ENCODE assay signal across 8 mouse cellular contexts in genomic region chr5:134704157-134704556, GRCm38 (mm10). TPM values are rescaled to one million over a fixed set of nuclear protein-coding genes. Genes with fewer than 3 reads are reported as not detected.
DNase-seq lines count a peak whose midpoint lies in the region; ATAC-seq and TF ChIP-seq lines count a peak whose summit lies in the region.

No protein-coding gene starts in this region.

- peak; percentile 74 for ATAC-seq in forebrain, embryonic 12.5 days (ENCODE audit: low FRiP score)
- peak; percentile 88 to 91 for ATAC-seq in hematopoietic stem cell, adult 5-6 weeks (replicated peaks in 1 of 2; ENCODE audit: insufficient read depth in 1 of 2, low FRiP score in 2 of 2, low TSS enrichment in 1 of 2, low read depth in 1 of 2, poor library complexity in 2 of 2, severe bottlenecking in 2 of 2)
- ATAC-seq in lung, embryonic 15.5 days (ENCODE audit: borderline replicate concordance, extremely low read depth, low FRiP score, low TSS enrichment), result peak; percentile 21; the same call in 1 of the 2 replicates

- no peak overlapping the region for H3K27ac ChIP-seq in forebrain, embryonic 12.5 days
- no peak overlapping the region for H3K27ac ChIP-seq in lung, embryonic 15.5 days

- H3K27me3 ChIP-seq in E14TG2a.4 (ENCODE audit: insufficient read depth, low read length), result peaks cover 44% of the 10 kb centered on the region
- peaks cover 27% of the 10 kb centered on the region; the same call in 1 of the 2 replicates for H3K27me3 ChIP-seq in forebrain, embryonic 12.5 days
- no peaks in the 10 kb centered on the region for H3K27me3 ChIP-seq in lung, embryonic 15.5 days

- H3K4me2 ChIP-seq in forebrain, embryonic 12.5 days, result no peak overlapping the region
- no peak overlapping the region for H3K4me2 ChIP-seq in lung, embryonic 15.5 days

- no peak for TF ChIP-seq POLR2A in brain, embryonic 14.5 days (IDR thresholded peaks at IDR 0.05; ENCODE audit: borderline replicate concordance, extremely low read depth, insufficient read depth, insufficient read length, poor library complexity, severe bottlenecking)

- peaks cover 16% of the 10 kb centered on the region for H3K9me3 ChIP-seq in E14TG2a.4 (ENCODE audit: low read length)
- H3K9me3 ChIP-seq in forebrain, embryonic 12.5 days, result no peaks in the 10 kb centered on the region
- H3K9me3 ChIP-seq in lung, embryonic 15.5 days, result no peaks in the 10 kb centered on the region

- H3K4me3 ChIP-seq in E14TG2a.4 (replicated peaks; ENCODE audit: low read length), result no peak overlapping the region
- no peak overlapping the region for H3K4me3 ChIP-seq in forebrain, embryonic 12.5 days (replicated peaks)
- H3K4me3 ChIP-seq in lung, embryonic 15.5 days, result no peak overlapping the region

- no peak overlapping the region for H3K9ac ChIP-seq in forebrain, embryonic 12.5 days
- no peak overlapping the region for H3K9ac ChIP-seq in lung, embryonic 15.5 days

- H3K4me1 ChIP-seq in E14TG2a.4 (replicated peaks; ENCODE audit: low read depth, low read length), result no peaks in the 10 kb centered on the region
- no peaks in the 10 kb centered on the region for H3K4me1 ChIP-seq in forebrain, embryonic 12.5 days
- 0 out of 2 replicates have a peak, but pooled peaks cover 2% of the 10 kb centered on the region for H3K4me1 ChIP-seq in lung, embryonic 15.5 days

- TF ChIP-seq CTCF in E14TG2a.4 (conservative IDR thresholded peaks at IDR 0.05; ENCODE audit: low read length), result peak; percentile 76
- TF ChIP-seq CTCF in brain, embryonic 14.5 days (IDR thresholded peaks at IDR 0.05; ENCODE audit: borderline replicate concordance, extremely low read depth, insufficient read depth, insufficient read length), result peak; percentile 80

- peak; percentile 85 for DNase-seq in brain, embryonic 14.5 days (ENCODE audit: low read depth)
- DNase-seq in layer of hippocampus, adult 18-20 months (ENCODE audit: low spot score in 2 of 2), result peak; percentile 46 to 83
- DNase-seq in ovary, postnatal 10 days (ENCODE audit: low spot score), result peak; percentile 47
- DNase-seq in thymus, adult 18-20 months, result peak; percentile 42 to 61

- no peaks in the 10 kb centered on the region for H3K36me3 ChIP-seq in E14TG2a.4 (ENCODE audit: insufficient read depth, low read length)
- H3K36me3 ChIP-seq in forebrain, embryonic 12.5 days (replicated peaks), result no peaks in the 10 kb centered on the region
- peaks cover 12% of the 10 kb centered on the region; the same call in 1 of the 2 replicates for H3K36me3 ChIP-seq in lung, embryonic 15.5 days

RNA-seq across cellular contexts. Expression of gene Limk1, which starts 15.8 kb away (rescaled TPM):
- 63.4 and 89.3 TPM in 2 replicates for polyA plus RNA-seq in brain, embryonic 14.5 days (2012; rRNA removed)
- polyA plus RNA-seq in forebrain, embryonic 12.5 days (2016; fragmentation: Nextera tagmentation; extraction: Ambion mirVana), result 14.5 and 17.3 TPM in 2 replicates
- total RNA-seq in hematopoietic stem cell, adult 5-6 weeks (2017), result 15.9 and 19.9 TPM in 2 replicates
- total RNA-seq in layer of hippocampus, adult 18-20 months (2021), result 10 to 100 TPM; 39.9 to 44.8 TPM
- polyA plus RNA-seq in lung, embryonic 15.5 days (2015; fragmentation: Nextera tagmentation; extraction: Ambion mirVana), result 7.1 and 8.2 TPM in 2 replicates

RNA-seq across cellular contexts. Expression of gene Eln, which starts 43.0 kb away (rescaled TPM):
- polyA plus RNA-seq in brain, embryonic 14.5 days (2012; rRNA removed), result 21.6 and 29.1 TPM in 2 replicates
- 3.7 and 3.9 TPM in 2 replicates for polyA plus RNA-seq in forebrain, embryonic 12.5 days (2016; fragmentation: Nextera tagmentation; extraction: Ambion mirVana)
- total RNA-seq in hematopoietic stem cell, adult 5-6 weeks (2017), result not detected in 2 replicates
- total RNA-seq in layer of hippocampus, adult 18-20 months (2021), result 1 to 10 TPM; 7.1 to 8.2 TPM
- polyA plus RNA-seq in lung, embryonic 15.5 days (2015; fragmentation: Nextera tagmentation; extraction: Ambion mirVana), result 534 and 579 TPM in 2 replicates

Comparison
In these comparisons a context has a peak if more than half of its experiments do, and no peak if none do; other contexts are left out.
1. ATAC-seq: peak in every context shown above with its lines; median percentile 90 in hematopoietic stem cell, adult 5-6 weeks; 74 in forebrain, embryonic 12.5 days; 21 in lung, embryonic 15.5 days.
2. RNA of gene Eln, which starts 43.0 kb away (polyA plus RNA-seq): 534 to 579 TPM in lung, embryonic 15.5 days; 21.6 to 29.1 TPM in brain, embryonic 14.5 days and 3.7 to 3.9 TPM in forebrain, embryonic 12.5 days; every median in the first group is over 10 times any median in the second.
3. Peak in every context shown above with its lines, with median percentiles within 50 percentile points of each other: DNase-seq.